Mouse (Mus musculus): ENCODE data around the gene Rab4a. TPM values are rescaled to one million over a fixed set of nuclear protein-coding genes. Genes with fewer than 3 reads are reported as not detected.

Gene Rab4a
- total and polyA plus RNA-seq, 3 experiments = 22.2 to 44.6 TPM; not detected in 1

DNA sequence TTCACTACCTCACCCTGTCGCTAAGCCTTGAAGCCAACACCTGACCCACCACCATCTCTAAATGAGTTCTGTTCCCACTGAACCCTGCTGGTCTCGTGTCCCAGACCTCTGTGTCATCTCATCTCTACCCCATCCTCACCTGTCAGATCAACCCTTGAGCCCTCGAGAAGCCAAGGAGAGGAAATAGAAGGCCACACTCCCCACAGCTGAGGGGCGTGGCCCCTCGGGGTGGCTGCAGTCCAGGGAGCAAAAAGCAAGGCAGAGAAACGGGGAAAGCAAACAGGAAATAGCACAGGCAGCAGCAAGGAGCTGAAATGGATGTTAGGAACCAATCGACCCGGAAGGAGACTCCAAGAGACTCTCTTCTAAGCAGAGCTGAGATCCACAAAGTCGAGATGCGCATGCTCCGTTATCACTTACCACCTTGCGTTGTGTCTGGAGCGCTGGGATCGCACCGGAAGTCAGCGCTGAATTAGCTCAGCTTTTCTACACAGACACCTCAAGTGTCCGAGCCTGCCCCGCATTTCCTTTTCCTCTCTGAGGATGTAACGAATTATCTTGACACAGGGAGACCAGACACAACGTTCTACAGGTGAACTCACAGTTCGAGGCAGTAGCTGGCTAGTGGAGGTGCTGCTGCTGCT lies 18.4 kb upstream of the Rab4a start (continued):
- peak; percentile 66 for TF ChIP-seq ZMIZ1 (IDR thresholded peaks at IDR 0.05; ENCODE audit: low read depth, low read length)
- peak; percentile 76 for TF ChIP-seq MXI1 (IDR thresholded peaks at IDR 0.05; ENCODE audit: low read depth, low read length)
- peak; percentile 62; the same call in 1 of the 2 replicates for TF ChIP-seq MAX (IDR thresholded peaks at IDR 0.05; ENCODE audit: low read length)
- no peak for TF ChIP-seq CHD2 (IDR thresholded peaks at IDR 0.05; ENCODE audit: low read length)
- TF ChIP-seq CHD1 (IDR thresholded peaks at IDR 0.05; ENCODE audit: low read depth, low read length) = no peak
- TF ChIP-seq RCOR1 (IDR thresholded peaks at IDR 0.05; ENCODE audit: low read depth, low read length) = 0 out of 2 replicates have a peak, but pooled peaks have one; percentile 19
- no peak; the same call in 1 of the 2 replicates for TF ChIP-seq KAT2A (conservative IDR thresholded peaks at IDR 0.05; ENCODE audit: low read depth, low read length)
- peak; percentile 76 for TF ChIP-seq HCFC1 (IDR thresholded peaks at IDR 0.05; ENCODE audit: low read depth, low read length)
- no peak for TF ChIP-seq USF2 (IDR thresholded peaks at IDR 0.05; ENCODE audit: borderline replicate concordance in 1 of 2, insufficient read depth in 1 of 2, low read depth in 1 of 2, low read length in 2 of 2)
- TF ChIP-seq E2F4 (IDR thresholded peaks at IDR 0.05; ENCODE audit: borderline replicate concordance, low read depth, low read length) = no peak

GRCm38 (mm10) chr8:123788416-123789170 lies 17.2 kb upstream of the Rab4a start:
- H3K79me2 ChIP-seq (ENCODE audit: control insufficient read depth, insufficient read depth, low read length, poor library complexity) = peaks cover 2% of the 10 kb centered on the region; the same call in 1 of the 2 replicates
- H3K9me3 ChIP-seq (replicated peaks; ENCODE audit: insufficient read depth, low read length) = no peaks in the 10 kb centered on the region
- no peaks in the 10 kb centered on the region for H3K27me3 ChIP-seq (ENCODE audit: control insufficient read depth in 1 of 2, insufficient read depth in 2 of 2, low read length in 2 of 2)
- no peak overlapping the region for H3K27ac ChIP-seq (ENCODE audit: control insufficient read depth, low read depth, low read length)
- H3K4me1 ChIP-seq (ENCODE audit: control insufficient read depth in 1 of 2, insufficient read depth in 2 of 2, low read length in 2 of 2) = peaks cover 0 to 6% of the 10 kb centered on the region in 2 experiments; a peak in 1 of 4 replicates
- H3K4me3 ChIP-seq (ENCODE audit: control insufficient read depth in 1 of 2, insufficient read depth in 1 of 2, low read depth in 2 of 2, low read length in 2 of 2) = no peak overlapping the region; a peak in 1 of 4 replicates
- H3K9ac ChIP-seq (ENCODE audit: control insufficient read depth, low read depth, low read length, poor library complexity, severe bottlenecking) = peak overlapping the region; percentile 79; the same call in 1 of the 2 replicates
- H3K36me3 ChIP-seq (ENCODE audit: control insufficient read depth in 1 of 2, insufficient read depth in 2 of 2, low read length in 2 of 2) = peaks cover 0 to 3% of the 10 kb centered on the region in 2 experiments; a peak in 1 of 4 replicates
- no peak for TF ChIP-seq RCOR1 (IDR thresholded peaks at IDR 0.05; ENCODE audit: low read depth, low read length)
- TF ChIP-seq NELFE (IDR thresholded peaks at IDR 0.05; ENCODE audit: low read depth, low read length) = no peak
- no peak for DNase-seq (ENCODE audit: low read depth, low spot score)

- H3K4me1 ChIP-seq (ENCODE audit: control insufficient read depth in 1 of 2, insufficient read depth in 2 of 2, low read length in 2 of 2) = peaks cover 0 to 6% of the 10 kb centered on the region in 2 experiments; a peak in 1 of 4 replicates
- H3K9ac ChIP-seq (ENCODE audit: control insufficient read depth, low read depth, low read length, poor library complexity, severe bottlenecking) = no peak overlapping the region
- peaks cover 0 to 3% of the 10 kb centered on the region in 2 experiments; a peak in 1 of 4 replicates for H3K36me3 ChIP-seq (ENCODE audit: control insufficient read depth in 1 of 2, insufficient read depth in 2 of 2, low read length in 2 of 2)
- peaks cover 2% of the 10 kb centered on the region; the same call in 1 of the 2 replicates for H3K79me2 ChIP-seq (ENCODE audit: control insufficient read depth, insufficient read depth, low read length, poor library complexity)
- no peaks in the 10 kb centered on the region for H3K9me3 ChIP-seq (replicated peaks; ENCODE audit: insufficient read depth, low read length)
- H3K4me3 ChIP-seq (ENCODE audit: control insufficient read depth in 1 of 2, insufficient read depth in 1 of 2, low read depth in 2 of 2, low read length in 2 of 2) = no peak overlapping the region
- DNase-seq (ENCODE audit: low read depth, low spot score) = no peak
- no peaks in the 10 kb centered on the region for H3K27me3 ChIP-seq (ENCODE audit: control insufficient read depth in 1 of 2, insufficient read depth in 2 of 2, low read length in 2 of 2)
- TF ChIP-seq MEF2A (IDR thresholded peaks at IDR 0.05; ENCODE audit: extremely low read depth, insufficient replicate concordance, low read depth, low read length, poor library complexity, severe bottlenecking) = no peak
- no peak overlapping the region for H3K27ac ChIP-seq (ENCODE audit: control insufficient read depth, low read depth, low read length)
These were observed 16.3 kb upstream of the Rab4a start for GRCm38 (mm10) chr8:123789461-123789860.
